Mouse (Mus musculus) MEL-GATA-1-ER (cell line): ENCODE results near the gene Lrrn4.
A peak's percentile ranks its signal among the peaks of the same experiment; 100 is the strongest.

Experiments
- DNase-seq: peaks from one replicate; pipeline ENCODE4 v3.0.0-alpha.2; 2012; ENCODE audit warnings: low read depth; ENCODE audit errors: extremely low read depth

Lrrn4 gene

GRCm38 (mm10) chr2:132880844-132881645 lies at the start of gene Lrrn4:
Gene Lrrn4 (minus strand): TSS chr2:132880891.
- DNase-seq = no peak

GRCm38 (mm10) chr2:132928999-132929398 lies 48.3 kb upstream of the Lrrn4 start:
- DNase-seq = no peak

- DNase-seq = no peak
These were observed 47.2 kb upstream of the Lrrn4 start for GRCm38 (mm10) chr2:132927871-132928270.

- no peak for DNase-seq
These were observed 46.6 kb upstream of the Lrrn4 start for GRCm38 (mm10) chr2:132927298-132927697.

GRCm38 (mm10) chr2:132923290-132924085 lies 42.8 kb upstream of the Lrrn4 start:
- DNase-seq = no peak

- no peak for DNase-seq
These were observed 41.6 kb upstream of the Lrrn4 start for GRCm38 (mm10) chr2:132922076-132922873.

- no peak for DNase-seq
These were observed 34.1 kb upstream of the Lrrn4 start for GRCm38 (mm10) chr2:132914785-132915184.

- peak; percentile 25 for DNase-seq
These were observed 26.1 kb upstream of the Lrrn4 start for GRCm38 (mm10) chr2:132906763-132907162.

GRCm38 (mm10) chr2:132904961-132905360 lies 24.3 kb upstream of the Lrrn4 start:
- no peak for DNase-seq

GRCm38 (mm10) chr2:132903498-132903897 lies 22.8 kb upstream of the Lrrn4 start:
- peak; percentile 46 for DNase-seq

- no peak for DNase-seq
These were observed 21.4 kb upstream of the Lrrn4 start for GRCm38 (mm10) chr2:132902056-132902455.

GRCm38 (mm10) chr2:132901636-132902035 lies 20.9 kb upstream of the Lrrn4 start:
- no peak for DNase-seq

- DNase-seq = no peak
These were observed 19.9 kb upstream of the Lrrn4 start for GRCm38 (mm10) chr2:132900596-132900995.

GRCm38 (mm10) chr2:132898211-132898610 lies 17.5 kb upstream of the Lrrn4 start:
- DNase-seq = no peak

- DNase-seq = no peak
These were observed 13.1 kb upstream of the Lrrn4 start for GRCm38 (mm10) chr2:132893826-132894225.

GRCm38 (mm10) chr2:132885312-132885711 lies 4.6 kb upstream of the Lrrn4 start:
- no peak for DNase-seq

GRCm38 (mm10) chr2:132884303-132884967 lies 3.7 kb upstream of the Lrrn4 start:
- DNase-seq = no peak

GRCm38 (mm10) chr2:132879261-132880044 lies 1.2 kb downstream of the Lrrn4 start:
- DNase-seq = no peak

- no peak for DNase-seq
These were observed 3.7 kb downstream of the Lrrn4 start for GRCm38 (mm10) chr2:132876991-132877390.

- DNase-seq = no peak
These were observed 6.9 kb downstream of the Lrrn4 start for GRCm38 (mm10) chr2:132873657-132874326.
